Mouse (Mus musculus) myocyte (in vitro differentiated cells): Measurements from ENCODE around the gene Celf2. TPM values are rescaled to one million over a fixed set of nuclear protein-coding genes. Genes with fewer than 3 reads are reported as not detected.
A peak's percentile ranks its signal among the peaks of the same experiment; 100 is the strongest.

ENCODE experiments used
- H3K27me3 ChIP-seq: one replicate; pipeline ENCODE4 v1.6.1; 2011; ENCODE audit not compliant: control insufficient read depth, insufficient read depth, insufficient read length
- H3K36me3 ChIP-seq: one replicate; pipeline ENCODE4 v1.6.1; 2011; ENCODE audit not compliant: control insufficient read depth, insufficient read depth
- H3K4me2 ChIP-seq: one replicate; pipeline ENCODE4 v1.6.1; 2011; ENCODE audit warnings: low read depth, control low read depth
- H3K4me3 ChIP-seq: one replicate; pipeline ENCODE4 v1.5.1; 2011; ENCODE audit warnings: mild to moderate bottlenecking, control low read depth, moderate library complexity
- H3K79me2 ChIP-seq: one replicate; pipeline ENCODE4 v1.6.1; 2011; ENCODE audit not compliant: control insufficient read depth, insufficient read depth
- H3ac ChIP-seq: one replicate; pipeline ENCODE4 v1.6.1; 2011; ENCODE audit not compliant: control insufficient read depth, insufficient read length
- CEBPB ChIP-seq: IDR thresholded peaks from 2 replicates; pipeline ENCODE4 v1.6.1; 2011; ENCODE audit warnings: mild to moderate bottlenecking, moderate library complexity; ENCODE audit not compliant: poor library complexity, insufficient read depth, severe bottlenecking
- E2F4 ChIP-seq: IDR thresholded peaks from one replicate; pipeline ENCODE4 v1.6.1; 2011; ENCODE audit warnings: mild to moderate bottlenecking, control low read depth, moderate library complexity; ENCODE audit not compliant: insufficient read depth
- MAX ChIP-seq: IDR thresholded peaks from one replicate; pipeline ENCODE4 v1.6.1; 2011; ENCODE audit warnings: low read depth, mild to moderate bottlenecking, control low read depth
- MYOD1 ChIP-seq, 3 experiments: IDR thresholded peaks; one replicate each; pipeline ENCODE4 v1.6.1; 2011; ENCODE audit warnings: control low read depth in 2 of 3, low read depth in 2 of 3, mild to moderate bottlenecking in 2 of 3, moderate library complexity in 1 of 3; ENCODE audit not compliant: insufficient read length in 2 of 3, control insufficient read depth in 1 of 3
- MYOG ChIP-seq, 3 experiments: IDR thresholded peaks; one replicate each; pipeline ENCODE4 v1.6.1; 2011; ENCODE audit warnings: control low read depth in 2 of 3, low read depth in 2 of 3, mild to moderate bottlenecking in 2 of 3; ENCODE audit not compliant: insufficient read length in 2 of 3, control insufficient read depth in 1 of 3, insufficient read depth in 1 of 3
- POLR2A ChIP-seq: IDR thresholded peaks from one replicate; pipeline ENCODE4 v1.6.1; 2011; ENCODE audit warnings: low read depth, mild to moderate bottlenecking, control low read depth, moderate library complexity; ENCODE audit not compliant: insufficient read length
- POLR2AphosphoS2 ChIP-seq: IDR thresholded peaks from one replicate; pipeline ENCODE4 v1.6.1; 2011; ENCODE audit warnings: low read depth, control low read depth; ENCODE audit not compliant: insufficient read length
- REST ChIP-seq: IDR thresholded peaks from one replicate; pipeline ENCODE4 v1.6.1; 2011; ENCODE audit warnings: mild to moderate bottlenecking, control low read depth, moderate library complexity; ENCODE audit not compliant: insufficient read depth, insufficient read length
- SRF ChIP-seq: IDR thresholded peaks from one replicate; pipeline ENCODE4 v1.6.1; 2011; ENCODE audit warnings: low read depth; ENCODE audit not compliant: control insufficient read depth, insufficient read length
- TCF12 ChIP-seq: IDR thresholded peaks from one replicate; pipeline ENCODE4 v1.6.1; 2011; ENCODE audit warnings: mild to moderate bottlenecking, control low read depth; ENCODE audit not compliant: poor library complexity, insufficient read depth, severe bottlenecking
- TCF3 ChIP-seq: IDR thresholded peaks from one replicate; pipeline ENCODE4 v1.6.1; 2011; ENCODE audit warnings: low read depth, control low read depth; ENCODE audit not compliant: insufficient read length
- USF1 ChIP-seq: IDR thresholded peaks from one replicate; pipeline ENCODE4 v1.6.1; 2011; ENCODE audit warnings: low read depth, mild to moderate bottlenecking, control low read depth, moderate library complexity
- polyA plus RNA-seq: library from polyadenylated mRNA; unstranded; fragments of >200 nt; fragmentation: generic; extraction: Trizol; gene quantifications from one replicate; pipeline ENCODE4 v1.2.1, GENCODE M21; 2012; ENCODE audit warnings: missing spikeins

Gene Celf2
- polyA plus RNA-seq, 1 experiment: 30.1 TPM

DNA sequence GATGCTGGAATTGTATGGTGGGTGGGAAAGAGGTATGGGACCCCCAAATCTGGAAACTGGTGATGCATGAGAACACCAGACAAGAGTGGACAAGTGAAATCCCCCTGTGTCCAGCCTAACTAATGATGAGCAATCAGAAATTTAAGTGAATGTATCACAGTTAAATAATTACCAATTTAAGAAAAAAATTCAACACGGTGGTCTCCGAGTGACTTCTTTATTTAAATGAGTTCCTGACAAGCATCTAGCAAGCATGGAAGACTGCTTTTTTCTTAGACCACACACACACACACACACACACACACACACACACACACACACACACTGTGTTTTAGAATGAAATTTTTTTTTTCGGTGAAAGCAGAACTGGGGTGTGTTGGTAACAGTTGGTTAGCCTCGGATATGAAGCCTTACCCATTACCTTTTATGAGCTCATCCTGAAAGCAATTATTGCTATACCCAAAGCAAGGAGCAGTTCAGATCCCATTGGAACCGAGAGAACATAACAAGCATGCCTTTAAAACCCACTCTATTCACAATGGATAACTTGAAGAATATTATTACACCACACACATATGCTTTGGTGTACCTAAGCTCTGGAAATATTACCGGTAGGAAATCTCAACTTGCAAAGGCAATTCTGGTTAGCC is 627.0 kb downstream of the Celf2 start:
- TF ChIP-seq TCF12: no peak
- H3ac ChIP-seq: no peak overlapping the region
- no peak overlapping the region for H3K4me2 ChIP-seq
- H3K27me3 ChIP-seq: no peaks in the 10 kb centered on the region
- no peaks in the 10 kb centered on the region for H3K36me3 ChIP-seq
- H3K4me3 ChIP-seq: no peak overlapping the region
- H3K79me2 ChIP-seq: no peaks in the 10 kb centered on the region

DNA sequence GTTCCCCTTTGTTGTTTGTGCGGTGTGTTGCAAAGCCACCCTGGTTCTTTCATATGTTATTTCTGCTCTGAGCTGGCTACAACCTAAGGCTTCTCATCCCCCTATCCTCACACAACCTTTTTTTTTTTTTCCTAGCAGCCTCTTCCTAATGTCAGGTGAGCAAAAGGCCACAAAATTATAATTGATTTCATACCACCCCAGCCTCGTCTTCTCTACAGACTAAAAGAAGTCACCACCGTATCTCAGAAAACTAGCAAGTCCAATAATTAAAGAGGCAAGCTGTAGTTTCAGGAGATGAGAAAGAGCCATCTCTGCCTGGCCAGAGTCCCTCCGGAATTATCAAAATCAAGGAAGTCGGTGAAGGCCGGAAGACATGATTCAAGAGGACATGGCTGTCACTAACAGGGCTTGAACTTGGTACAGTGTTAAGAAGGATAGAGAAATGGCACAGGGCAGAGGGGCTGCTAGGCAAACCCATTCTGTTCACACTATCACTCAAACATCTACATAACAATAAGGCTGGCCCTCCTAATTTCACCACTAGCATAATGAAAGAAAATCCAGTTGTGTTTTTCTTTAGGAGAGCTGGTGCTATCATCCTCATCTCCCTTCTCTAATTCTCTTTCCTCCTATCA is 628.3 kb downstream of the Celf2 start:
- no peak overlapping the region for H3ac ChIP-seq
- H3K79me2 ChIP-seq: no peaks in the 10 kb centered on the region
- no peak overlapping the region for H3K4me3 ChIP-seq
- TF ChIP-seq USF1: no peak
- no peak for TF ChIP-seq TCF12
- TF ChIP-seq TCF3: no peak
- no peak for TF ChIP-seq POLR2A
- no peak for TF ChIP-seq CEBPB
- no peak for TF ChIP-seq MYOG (IDR thresholded peaks at IDR 0.05; ENCODE audit: control insufficient read depth in 1 of 3, insufficient read depth in 1 of 3, insufficient read length in 2 of 3, low read depth in 2 of 3)
- no peak for TF ChIP-seq REST
- TF ChIP-seq POLR2AphosphoS2: no peak
- TF ChIP-seq MYOD1 (IDR thresholded peaks at IDR 0.05; ENCODE audit: control insufficient read depth in 1 of 3, insufficient read length in 2 of 3, low read depth in 2 of 3): no peak
- TF ChIP-seq E2F4: no peak
- TF ChIP-seq MAX: no peak
- no peak for TF ChIP-seq SRF
- no peaks in the 10 kb centered on the region for H3K36me3 ChIP-seq
- H3K27me3 ChIP-seq: no peaks in the 10 kb centered on the region
- no peak overlapping the region for H3K4me2 ChIP-seq

DNA sequence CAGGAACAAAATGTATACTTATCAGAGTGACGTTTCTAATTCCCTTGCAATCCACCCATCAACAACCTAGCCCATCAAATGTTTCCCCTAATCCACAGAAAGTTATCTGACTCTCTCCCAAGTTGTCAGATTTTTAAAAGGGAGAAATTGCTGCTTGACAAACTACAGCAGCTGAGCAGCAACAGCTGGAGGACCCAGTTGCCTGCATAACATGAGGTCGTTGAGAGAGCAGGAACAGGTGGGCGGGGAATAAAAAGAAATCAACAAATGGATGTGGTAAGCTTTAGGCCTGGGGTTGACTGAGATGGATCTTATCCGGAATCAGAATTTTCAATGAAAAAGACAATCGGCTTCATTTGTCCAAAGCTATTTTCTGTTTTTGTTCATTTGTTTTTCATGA is 632.3 kb downstream of the Celf2 start:
- TF ChIP-seq SRF (no peak), MAX (no peak), TCF12 (peak; percentile 100), TCF3 (peak; percentile 97), CEBPB (peak; percentile 34; the same call in 1 of the 2 replicates), POLR2A (no peak), MYOD1 (IDR thresholded peaks at IDR 0.05; ENCODE audit: control insufficient read depth in 1 of 3, insufficient read length in 2 of 3, low read depth in 2 of 3) (peak; percentile 99 to 100 (median 99)), MYOG (IDR thresholded peaks at IDR 0.05; ENCODE audit: control insufficient read depth in 1 of 3, insufficient read depth in 1 of 3, insufficient read length in 2 of 3, low read depth in 2 of 3) (peak; percentile 62 to 99 (median 95))
- Histone ChIP-seq H3K4me3 (peak overlapping the region; percentile 65), H3K36me3 (no peaks in the 10 kb centered on the region), H3ac (no peak overlapping the region), H3K27me3 (no peaks in the 10 kb centered on the region), H3K4me2 (peak overlapping the region; percentile 91), H3K79me2 (peaks cover 18% of the 10 kb centered on the region)

DNA sequence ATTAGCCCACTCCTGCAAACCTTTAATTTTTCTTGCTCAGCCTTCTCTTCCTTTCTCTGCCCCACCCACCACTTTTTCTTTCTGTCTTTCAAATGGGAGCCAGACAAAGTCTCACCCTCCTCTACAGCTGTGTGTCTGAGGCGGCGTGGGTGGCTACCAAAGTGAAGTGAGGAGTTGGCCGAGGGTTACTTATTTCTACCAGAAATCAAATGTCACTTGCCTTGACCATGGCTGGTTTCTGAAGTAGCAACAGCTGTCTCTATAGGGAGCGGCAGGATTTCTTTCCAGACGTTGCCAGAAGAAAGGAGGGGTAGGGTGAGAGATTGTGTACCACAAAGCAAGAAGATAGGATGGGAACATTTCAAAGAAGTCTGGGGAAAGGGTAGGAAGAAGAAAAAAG is 632.8 kb downstream of the Celf2 start:
- H3ac ChIP-seq: no peak overlapping the region
- H3K4me2 ChIP-seq: peak overlapping the region; percentile 91
- H3K36me3 ChIP-seq: no peaks in the 10 kb centered on the region
- TF ChIP-seq POLR2AphosphoS2: no peak
- TF ChIP-seq REST: no peak
- no peak for TF ChIP-seq POLR2A
- TF ChIP-seq E2F4: no peak
- peak in 2 of 3 experiments; percentile 66 to 67 for TF ChIP-seq MYOD1 (IDR thresholded peaks at IDR 0.05; ENCODE audit: control insufficient read depth in 1 of 3, insufficient read length in 2 of 3, low read depth in 2 of 3)
- TF ChIP-seq USF1: no peak
- TF ChIP-seq TCF3: no peak
- TF ChIP-seq TCF12: peak; percentile 84
- no peak for TF ChIP-seq CEBPB
- TF ChIP-seq MAX: no peak
- no peak for TF ChIP-seq SRF
- peak in 2 of 3 experiments; percentile 40 to 72 for TF ChIP-seq MYOG (IDR thresholded peaks at IDR 0.05; ENCODE audit: control insufficient read depth in 1 of 3, insufficient read depth in 1 of 3, insufficient read length in 2 of 3, low read depth in 2 of 3)
- H3K27me3 ChIP-seq: no peaks in the 10 kb centered on the region
- H3K79me2 ChIP-seq: peaks cover 21% of the 10 kb centered on the region
- peak overlapping the region; percentile 65 for H3K4me3 ChIP-seq
